Mouse (Mus musculus) pancreas, adult 10 weeks (tissue): ENCODE measurements around the gene Cd3d. TPM values are rescaled to one million over a fixed set of nuclear protein-coding genes. Genes with fewer than 3 reads are reported as not detected.

ENCODE experiments used
- polyA plus RNA-seq: library from polyadenylated mRNA; stranded (reverse); fragments of 350-450 nt; fragmentation: Illumina TruSeq; extraction: RNeasy Lipid Tissue Mini Kit (QIAGEN cat#74804); gene quantifications from one replicate; pipeline ENCODE4 v1.2.3, GENCODE M21; 2015; ENCODE audit warnings: low read depth, low replicate concordance; ENCODE audit not compliant: insufficient read depth

Gene Cd3d
- 0.52 TPM for polyA plus RNA-seq

GRCm38 (mm10) chr9:44981676-44982075, at the start of gene Cd3d:
TSS of gene Cd3d (plus strand) at chr9:44981786.

GRCm38 (mm10) chr9:44965126-44965832, 16.3 kb upstream of the Cd3d start, which contains the start of gene Ube4a:
TSS of gene Ube4a (minus strand) at chr9:44965600.

GRCm38 (mm10) chr9:44980242-44980641, 1.3 kb upstream of the Cd3d start, which contains the start of gene Cd3g:
TSS of gene Cd3g (minus strand) at chr9:44980431.

GRCm38 (mm10) chr9:45009180-45010078, 27.8 kb downstream of the Cd3d start, which contains the start of gene Cd3e:
TSS of gene Cd3e (minus strand) at chr9:45009627.

Other genes with a start within 250 kb of the Cd3d start
- 17.1 TPM for gene Phldb1, start 246.6 kb upstream of the Cd3d start, polyA plus RNA-seq
- 28.1 TPM for gene Arcn1, start 213.9 kb upstream of the Cd3d start, polyA plus RNA-seq
- gene Ift46, start 213.9 kb upstream of the Cd3d start, polyA plus RNA-seq, result 20.0 TPM
- gene Tmem25, start 182.5 kb upstream of the Cd3d start, polyA plus RNA-seq, result 2.2 TPM
- not detected for gene Ttc36, start 178.7 kb upstream of the Cd3d start, polyA plus RNA-seq
- 9.5 TPM for gene Kmt2a, start 100.5 kb upstream of the Cd3d start, polyA plus RNA-seq
- 260 TPM for gene Atp5l, start 61.0 kb upstream of the Cd3d start, polyA plus RNA-seq
- gene Ube4a, start 16.2 kb upstream of the Cd3d start, polyA plus RNA-seq, result 13.2 TPM
- gene Cd3g, start 1.4 kb upstream of the Cd3d start, polyA plus RNA-seq, result not detected
- not detected for gene Cd3e, start 27.8 kb downstream of the Cd3d start, polyA plus RNA-seq
- 3.2 TPM for gene Mpzl2, start 58.0 kb downstream of the Cd3d start, polyA plus RNA-seq
- 1.1 TPM for gene Mpzl3, start 73.4 kb downstream of the Cd3d start, polyA plus RNA-seq
- 0.33 TPM for gene Jaml, start 97.4 kb downstream of the Cd3d start, polyA plus RNA-seq
- 0.22 TPM for gene Scn2b, start 136.0 kb downstream of the Cd3d start, polyA plus RNA-seq
- 1.3 TPM for gene Scn4b, start 156.6 kb downstream of the Cd3d start, polyA plus RNA-seq
- not detected for gene BC049352, start 200.2 kb downstream of the Cd3d start, polyA plus RNA-seq
- 5.5 TPM for gene Tmprss4, start 222.3 kb downstream of the Cd3d start, polyA plus RNA-seq